Mouse (Mus musculus) liver, adult 2 months (tissue): ENCODE measurements around the gene 9930104L06Rik. TPM values are rescaled to one million over a fixed set of nuclear protein-coding genes. Genes with fewer than 3 reads are reported as not detected.

Source experiments
- DNase-seq: peaks from one replicate; pipeline ENCODE4 v3.0.0-alpha.2; 2011; ENCODE audit warnings: low read depth, low spot score; ENCODE audit errors: extremely low read depth
- H3K27ac ChIP-seq: fragments of 200-500 bp; replicated peaks from 2 replicates; pipeline ENCODE4 v1.5.1; 2012; ENCODE audit warnings: low read depth, mild to moderate bottlenecking, control low read depth, inconsistent platforms, low read length; ENCODE audit not compliant: insufficient read depth
- H3K27me3 ChIP-seq: fragments of 200-500 bp; 2 replicates; pipeline ENCODE4 v1.6.1; 2012; ENCODE audit warnings: mild to moderate bottlenecking, moderate library complexity, low read length, inconsistent platforms; ENCODE audit not compliant: control insufficient read depth, insufficient read depth
- H3K36me3 ChIP-seq: fragments of 200-500 bp; 2 replicates; pipeline ENCODE4 v1.6.1; 2012; ENCODE audit warnings: low read length, inconsistent platforms; ENCODE audit not compliant: control insufficient read depth, insufficient read depth
- H3K4me1 ChIP-seq: fragments of 200-500 bp; 2 replicates; pipeline ENCODE4 v1.6.1; 2011; ENCODE audit warnings: low read length; ENCODE audit not compliant: control insufficient read depth, insufficient read depth
- H3K4me3 ChIP-seq: fragments of 200-500 bp; 2 replicates; pipeline ENCODE4 v1.5.1; 2011; ENCODE audit warnings: low read depth, mild to moderate bottlenecking, control low read depth, low read length, moderate library complexity; ENCODE audit not compliant: insufficient read depth
- H3K79me2 ChIP-seq: fragments of 200-500 bp; 2 replicates; pipeline ENCODE4 v1.6.1; 2012; ENCODE audit warnings: inconsistent platforms, mild to moderate bottlenecking, low read length, moderate library complexity; ENCODE audit not compliant: control insufficient read depth, insufficient read depth
- H3K9ac ChIP-seq: fragments of 200-500 bp; 2 replicates; pipeline ENCODE4 v1.6.1; 2012; ENCODE audit warnings: low read depth, mild to moderate bottlenecking, control low read depth, inconsistent platforms, low read length
- CTCF ChIP-seq: fragments of 200-500 bp; IDR thresholded peaks from 2 replicates; pipeline ENCODE4 v1.5.1; 2011; ENCODE audit warnings: low read depth, low read length, control low read depth
- POLR2A ChIP-seq: fragments of 200-500 bp; IDR thresholded peaks from 2 replicates; pipeline ENCODE4 v1.6.1; 2011; ENCODE audit warnings: low read length, control low read depth; ENCODE audit not compliant: insufficient read depth; ENCODE audit errors: extremely low read depth
- WGBS: fragments of 180-500 bp; shearing (Covaris S2); methylation state at CpG from one replicate; pipeline ENCODE4 v1.1.7; 2018; 5-methylcytosine and 5-hydroxymethylcytosine counted together
- polyA plus RNA-seq: library from polyadenylated mRNA; depleted of rRNA; stranded (reverse); fragments of >200 nt; gene quantifications from 2 replicates; pipeline ENCODE4 v1.2.3, GENCODE M21; 2012; rRNA removed
- total RNA-seq: library from RNA; depleted of rRNA; stranded (reverse); fragments of >200 nt; gene quantifications from 2 replicates; pipeline ENCODE4 v1.2.3, GENCODE M21; 2014; rRNA removed

9930104L06Rik gene
- total and polyA plus RNA-seq, 2 experiments, result 4.1 to 9.2 TPM

GRCm38 (mm10) chr4:124989787-124990253, 53.0 kb downstream of the 9930104L06Rik start:
- no peak overlapping the region for H3K4me3 ChIP-seq
- no peak for DNase-seq
- no peak overlapping the region for H3K9ac ChIP-seq
- H3K36me3 ChIP-seq, result no peaks in the 10 kb centered on the region
- no peak overlapping the region for H3K27ac ChIP-seq
- H3K79me2 ChIP-seq, result no peaks in the 10 kb centered on the region
- H3K4me1 ChIP-seq, result no peaks in the 10 kb centered on the region
- WGBS, result 11% methylated on average over 20 of the region's 20 CpGs
- peaks cover 16% of the 10 kb centered on the region for H3K27me3 ChIP-seq
- TF ChIP-seq CTCF (no peak), POLR2A (no peak)

- no peaks in the 10 kb centered on the region for H3K79me2 ChIP-seq
- H3K27me3 ChIP-seq, result peaks cover 16% of the 10 kb centered on the region
- H3K36me3 ChIP-seq, result no peaks in the 10 kb centered on the region
- H3K27ac ChIP-seq, result no peak overlapping the region
- WGBS, result 6% methylated on average over 7 of the region's 7 CpGs
- no peak for DNase-seq
- TF ChIP-seq POLR2A (no peak), CTCF (no peak)
- H3K9ac ChIP-seq, result no peak overlapping the region
- H3K4me3 ChIP-seq, result no peak overlapping the region
- no peaks in the 10 kb centered on the region for H3K4me1 ChIP-seq
Observed at GRCm38 (mm10) chr4:124990325-124990724, 53.5 kb downstream of the 9930104L06Rik start.

Other genes starting within 250 kb of the 9930104L06Rik start
- gene Utp11, start 243.4 kb upstream of the 9930104L06Rik start, total RNA-seq, result 9.3 and 11.6 TPM in 2 replicates
- 4.2 and 5.5 TPM in 2 replicates for gene Utp11, start 243.4 kb upstream of the 9930104L06Rik start, polyA plus RNA-seq
- 0.20 and 0.28 TPM in 2 replicates for gene Fhl3, start 236.3 kb upstream of the 9930104L06Rik start, total RNA-seq
- gene Fhl3, start 236.3 kb upstream of the 9930104L06Rik start, polyA plus RNA-seq, result 0.95 and 1.5 TPM in 2 replicates
- 12.1 and 15.1 TPM in 2 replicates for gene Sf3a3, start 222.3 kb upstream of the 9930104L06Rik start, total RNA-seq
- 5.5 and 6.6 TPM in 2 replicates for gene Sf3a3, start 222.3 kb upstream of the 9930104L06Rik start, polyA plus RNA-seq
- 15.3 and 15.8 TPM in 2 replicates for gene Inpp5b, start 195.2 kb upstream of the 9930104L06Rik start, total RNA-seq
- gene Inpp5b, start 195.2 kb upstream of the 9930104L06Rik start, polyA plus RNA-seq, result 24.1 and 25.7 TPM in 2 replicates
- 4.3 and 5.5 TPM in 2 replicates for gene Mtf1, start 134.9 kb upstream of the 9930104L06Rik start, total RNA-seq
- 5.1 and 6.0 TPM in 2 replicates for gene Mtf1, start 134.9 kb upstream of the 9930104L06Rik start, polyA plus RNA-seq
- 17.0 and 19.3 TPM in 2 replicates for gene Yrdc, start 86.4 kb upstream of the 9930104L06Rik start, total RNA-seq
- 25.1 and 36.9 TPM in 2 replicates for gene Yrdc, start 86.4 kb upstream of the 9930104L06Rik start, polyA plus RNA-seq
- 35.5 and 41.5 TPM in 2 replicates for gene 1110065P20Rik, start 85.9 kb upstream of the 9930104L06Rik start, total RNA-seq
- 43.5 and 49.9 TPM in 2 replicates for gene 1110065P20Rik, start 85.9 kb upstream of the 9930104L06Rik start, polyA plus RNA-seq
- under 0.01 TPM in 1 of 2 replicates, not detected in the other for gene Maneal, start 74.9 kb upstream of the 9930104L06Rik start, total RNA-seq
- gene Maneal, start 74.9 kb upstream of the 9930104L06Rik start, polyA plus RNA-seq, result not detected in 2 replicates
- gene Epha10, start 56.1 kb upstream of the 9930104L06Rik start, total RNA-seq, result not detected in 2 replicates
- not detected in 2 replicates for gene Epha10, start 56.1 kb upstream of the 9930104L06Rik start, polyA plus RNA-seq
- gene Cdca8, start 2.3 kb downstream of the 9930104L06Rik start, total RNA-seq, result 0.37 and 1.0 TPM in 2 replicates
- 0.67 and 0.91 TPM in 2 replicates for gene Cdca8, start 2.3 kb downstream of the 9930104L06Rik start, polyA plus RNA-seq
- 0.09 TPM in 1 of 2 replicates, not detected in the other for gene Rspo1, start 49.4 kb downstream of the 9930104L06Rik start, total RNA-seq
- gene Rspo1, start 49.4 kb downstream of the 9930104L06Rik start, polyA plus RNA-seq, result 0.37 and 0.56 TPM in 2 replicates
- 19.3 and 22.0 TPM in 2 replicates for gene Gnl2, start 79.5 kb downstream of the 9930104L06Rik start, total RNA-seq
- gene Gnl2, start 79.5 kb downstream of the 9930104L06Rik start, polyA plus RNA-seq, result 7.1 and 13.7 TPM in 2 replicates
- gene Dnali1, start 128.7 kb downstream of the 9930104L06Rik start, total RNA-seq, result 0.09 TPM in 1 of 2 replicates, not detected in the other
- gene Dnali1, start 128.7 kb downstream of the 9930104L06Rik start, polyA plus RNA-seq, result 0.05 TPM in 1 of 2 replicates, not detected in the other
- gene Snip1, start 129.6 kb downstream of the 9930104L06Rik start, total RNA-seq, result 7.5 and 7.6 TPM in 2 replicates
- 6.1 and 6.9 TPM in 2 replicates for gene Snip1, start 129.6 kb downstream of the 9930104L06Rik start, polyA plus RNA-seq
- 4.7 and 4.9 TPM in 2 replicates for gene Meaf6, start 148.1 kb downstream of the 9930104L06Rik start, total RNA-seq
- gene Meaf6, start 148.1 kb downstream of the 9930104L06Rik start, polyA plus RNA-seq, result 5.2 and 5.9 TPM in 2 replicates
- 0.67 and 0.74 TPM in 2 replicates for gene Zc3h12a, start 190.8 kb downstream of the 9930104L06Rik start, total RNA-seq
- 2.4 and 3.0 TPM in 2 replicates for gene Zc3h12a, start 190.8 kb downstream of the 9930104L06Rik start, polyA plus RNA-seq